Mouse (Mus musculus) left cerebral cortex, postnatal 10 days (tissue): Measurements from ENCODE around the gene Mad1l1. TPM values are rescaled to one million over a fixed set of nuclear protein-coding genes. Genes with fewer than 3 reads are reported as not detected.
A peak's percentile ranks its signal among the peaks of the same experiment; 100 is the strongest.

ENCODE experiments used
- DNase-seq, 2 experiments: peaks; one replicate each; pipeline ENCODE4 v3.0.0; 2021 to 2022; ENCODE audit warnings: low spot score in 2 of 2, mixed read lengths in 1 of 2; ENCODE audit errors: extremely low spot score in 1 of 2
- intact Hi-C: fragments of 180-260 bp; cut with DNase I; formaldehyde crosslinking; loops from one replicate; pipeline ENCODE4 v1.15.1; 2025
- total RNA-seq, 2 experiments: library from RNA; stranded (reverse); gene quantifications; 2 replicates each; pipeline ENCODE4 v1.2.3; 2021

Mad1l1 gene
- total RNA-seq, 2 experiments from 2014 or later = 23.8 to 24.4 TPM

GRCm38 (mm10) chr5:140268396-140268795 is 53.0 kb downstream of the Mad1l1 start:
- DNase-seq = no peak
- intact Hi-C loops = no loop called here

DNA sequence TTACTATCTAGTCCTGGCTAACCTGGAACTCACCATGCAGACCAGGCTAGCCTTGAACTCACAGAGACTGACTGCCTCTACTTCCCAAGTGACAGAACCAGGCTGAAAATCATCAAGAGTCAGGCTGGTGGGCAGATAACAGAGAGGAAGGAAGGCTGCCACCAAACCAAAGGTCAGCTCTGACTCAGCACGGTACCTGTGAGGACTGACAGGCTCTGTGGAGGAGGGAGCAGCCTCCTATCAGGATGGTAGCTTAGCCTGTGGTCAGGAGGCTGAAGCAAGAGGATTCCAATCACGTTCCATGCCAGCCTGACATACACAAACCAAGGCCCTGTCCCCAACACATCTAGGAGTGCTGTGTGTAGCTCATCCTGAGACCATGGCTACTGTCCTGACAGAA is 54.3 kb downstream of the Mad1l1 start:
- intact Hi-C loops = no loop called here
- DNase-seq = no peak

GRCm38 (mm10) chr5:140264825-140265575 is 56.4 kb downstream of the Mad1l1 start:
- DNase-seq = peak in 1 of 2 experiments; percentile 41
- intact Hi-C loops = no loop called here

DNA sequence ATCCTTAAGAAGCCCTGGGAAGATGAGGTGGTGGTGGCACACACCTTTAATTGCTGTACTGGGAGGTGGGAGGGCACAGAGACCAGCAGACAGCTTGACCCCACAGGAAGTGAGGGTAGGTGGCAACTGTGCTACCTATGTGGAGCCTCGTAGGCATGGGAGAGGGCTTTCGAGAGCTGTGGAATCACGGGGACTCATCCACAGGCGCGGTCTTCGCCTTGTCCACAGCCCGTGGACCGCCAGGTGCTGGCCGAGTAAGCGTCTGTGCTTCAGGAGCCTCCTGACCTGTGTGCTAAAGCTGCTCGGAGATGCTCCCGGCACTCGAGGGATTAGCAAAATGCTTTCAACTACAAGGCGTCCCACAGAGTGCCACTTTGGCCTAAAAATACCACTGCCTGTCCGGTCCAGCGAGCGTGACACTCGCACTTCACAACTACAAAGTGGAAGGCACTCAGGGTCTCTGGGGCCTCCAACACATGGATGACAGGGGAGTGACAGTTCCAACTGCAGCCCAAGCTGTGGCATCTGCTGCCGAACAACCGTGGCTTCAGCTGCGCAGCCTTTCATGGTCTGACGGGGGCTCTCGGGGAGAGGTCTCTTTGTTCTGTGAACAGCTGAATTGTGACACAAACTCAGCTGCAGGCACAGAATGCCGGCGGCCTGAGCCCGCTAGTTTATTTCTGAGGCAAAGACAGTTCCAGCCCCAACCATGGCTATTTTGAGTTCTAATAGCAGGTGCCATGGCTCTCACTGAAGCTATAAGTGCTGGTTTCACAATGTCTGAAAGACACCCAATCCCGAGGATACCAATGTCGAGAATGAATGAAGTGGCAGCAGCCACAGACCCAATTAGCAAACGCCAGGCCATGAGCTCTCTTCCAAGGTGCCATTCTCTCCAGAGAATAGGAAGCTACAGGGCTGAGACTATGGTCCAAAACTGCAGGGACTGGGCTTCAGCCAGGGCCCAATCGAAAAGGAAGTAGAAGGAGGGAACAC is 57.3 kb downstream of the Mad1l1 start:
- intact Hi-C loops = no loop called here
- peak in 1 of 2 experiments; percentile 40 for DNase-seq

DNA sequence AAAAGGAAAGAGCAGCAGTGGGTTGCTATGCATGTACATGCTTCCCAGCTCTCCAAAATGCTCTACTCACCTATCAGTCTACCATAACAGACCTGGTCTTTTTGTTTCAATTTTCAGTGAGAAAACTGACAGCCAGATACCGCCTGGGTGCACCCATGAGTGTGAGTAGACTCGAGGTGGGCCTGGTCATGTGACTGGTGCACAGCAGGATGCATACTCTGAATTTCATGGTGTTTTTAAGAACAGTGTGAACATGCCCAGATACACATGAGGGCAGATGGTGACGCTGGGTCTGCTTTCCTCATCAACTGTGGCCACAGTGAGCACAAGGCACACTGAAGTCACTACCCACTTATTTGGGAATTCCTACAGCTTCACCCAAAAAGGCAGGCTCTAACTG is 59.0 kb downstream of the Mad1l1 start:
- DNase-seq = no peak
- intact Hi-C loops = no loop called here

- intact Hi-C loops = no loop called here
- no peak for DNase-seq
These were observed 60.0 kb downstream of the Mad1l1 start for GRCm38 (mm10) chr5:140261313-140261712.

- intact Hi-C loops = no loop called here
- DNase-seq = no peak
These were observed 62.7 kb downstream of the Mad1l1 start for GRCm38 (mm10) chr5:140258633-140259032.

GRCm38 (mm10) chr5:140258035-140258434 is 63.3 kb downstream of the Mad1l1 start:
- intact Hi-C loops = no loop called here

DNA sequence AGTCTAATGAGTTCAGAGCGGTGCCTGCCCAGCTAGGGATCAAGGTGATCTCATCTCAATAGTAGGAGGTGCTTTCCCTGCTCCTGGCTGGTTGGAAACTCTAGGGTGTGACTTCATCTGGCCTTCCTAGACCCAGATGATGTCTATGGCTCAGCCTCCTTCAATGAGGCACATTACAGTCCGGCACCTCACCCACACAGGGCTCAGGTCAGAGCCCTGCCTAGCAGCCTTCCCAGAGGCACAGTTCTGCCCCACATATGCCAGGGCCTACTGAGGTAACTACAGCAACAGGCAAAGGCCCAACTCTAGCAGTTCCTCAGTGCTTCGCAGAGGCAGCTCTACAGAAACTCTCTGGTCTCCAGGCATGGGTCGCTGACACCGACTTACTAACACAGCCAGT is 63.9 kb downstream of the Mad1l1 start:
- intact Hi-C loops = no loop called here
- no peak for DNase-seq

More at GRCm38 (mm10) chr5:140258035-140258434, 63.3 kb downstream of the Mad1l1 start:
- DNase-seq = no peak

DNA sequence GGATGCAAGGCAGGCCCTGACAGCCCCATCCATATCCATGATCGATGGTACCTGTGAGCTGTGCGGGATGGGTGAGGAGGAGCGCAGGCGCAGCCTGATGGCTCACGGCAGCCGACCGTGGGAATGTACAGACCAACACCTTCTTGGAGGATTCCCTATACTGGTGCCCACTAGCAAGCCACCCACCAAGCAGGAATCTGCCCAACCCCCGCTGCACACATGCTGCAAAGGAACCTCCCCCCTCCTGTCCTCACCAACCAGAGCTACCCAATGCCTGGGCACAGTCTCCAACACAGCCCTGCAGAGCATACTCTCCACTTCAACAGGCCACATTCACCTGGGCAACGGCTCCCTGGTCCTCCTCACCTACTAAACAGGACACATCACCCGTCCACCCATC is 64.7 kb downstream of the Mad1l1 start:
- intact Hi-C loops = no loop called here

GRCm38 (mm10) chr5:140255265-140255664 is 66.1 kb downstream of the Mad1l1 start:
- intact Hi-C loops = no loop called here
- no peak for DNase-seq

More for the DNA sequence above, 64.7 kb downstream of the Mad1l1 start:
- DNase-seq = peak in 1 of 2 experiments; percentile 43

GRCm38 (mm10) chr5:140254656-140255055 is 66.7 kb downstream of the Mad1l1 start:
- DNase-seq = no peak
- intact Hi-C loops = no loop called here

DNA sequence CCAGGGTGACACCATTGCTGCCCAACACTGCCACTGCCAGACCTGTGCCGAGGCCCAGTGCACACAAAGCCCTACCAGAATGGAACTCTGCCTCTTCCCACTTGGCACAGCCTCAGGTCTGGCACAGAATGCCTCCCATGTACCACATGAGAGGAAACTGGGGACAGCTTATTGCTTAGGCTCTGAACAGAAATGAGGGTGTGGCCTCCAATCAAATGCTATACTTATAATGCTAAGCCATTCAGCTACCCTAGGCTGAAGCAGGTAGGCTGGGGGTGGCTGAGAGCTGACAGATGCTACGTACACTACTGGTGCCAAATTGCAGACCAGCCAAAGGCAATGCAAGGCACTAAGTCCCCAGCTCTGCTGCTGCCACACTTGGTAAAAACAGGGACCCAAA is 69.4 kb downstream of the Mad1l1 start:
- no peak for DNase-seq
- intact Hi-C loops = no loop called here

DNA sequence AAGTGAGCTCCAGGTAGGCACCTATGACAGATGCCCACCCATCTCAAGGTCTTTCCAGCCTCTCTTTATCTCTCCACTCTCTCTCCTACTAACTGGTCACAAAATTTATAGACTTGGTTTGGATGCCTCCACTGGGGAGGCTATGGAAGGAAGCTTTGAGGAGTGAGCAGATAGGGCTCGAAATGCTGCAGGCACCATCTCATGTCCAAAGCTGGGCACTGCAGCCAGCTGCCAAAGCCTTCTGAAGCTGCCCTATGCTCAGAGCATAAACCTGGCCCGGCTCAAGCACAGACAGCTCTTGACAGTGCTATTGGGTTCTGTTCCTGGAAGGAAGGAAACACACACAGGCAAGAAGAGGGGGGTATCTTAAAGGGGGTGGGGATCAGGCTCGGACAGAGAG is 71.0 kb downstream of the Mad1l1 start:
- intact Hi-C loops = no loop called here
- peak in 1 of 2 experiments; percentile 45 for DNase-seq

DNA sequence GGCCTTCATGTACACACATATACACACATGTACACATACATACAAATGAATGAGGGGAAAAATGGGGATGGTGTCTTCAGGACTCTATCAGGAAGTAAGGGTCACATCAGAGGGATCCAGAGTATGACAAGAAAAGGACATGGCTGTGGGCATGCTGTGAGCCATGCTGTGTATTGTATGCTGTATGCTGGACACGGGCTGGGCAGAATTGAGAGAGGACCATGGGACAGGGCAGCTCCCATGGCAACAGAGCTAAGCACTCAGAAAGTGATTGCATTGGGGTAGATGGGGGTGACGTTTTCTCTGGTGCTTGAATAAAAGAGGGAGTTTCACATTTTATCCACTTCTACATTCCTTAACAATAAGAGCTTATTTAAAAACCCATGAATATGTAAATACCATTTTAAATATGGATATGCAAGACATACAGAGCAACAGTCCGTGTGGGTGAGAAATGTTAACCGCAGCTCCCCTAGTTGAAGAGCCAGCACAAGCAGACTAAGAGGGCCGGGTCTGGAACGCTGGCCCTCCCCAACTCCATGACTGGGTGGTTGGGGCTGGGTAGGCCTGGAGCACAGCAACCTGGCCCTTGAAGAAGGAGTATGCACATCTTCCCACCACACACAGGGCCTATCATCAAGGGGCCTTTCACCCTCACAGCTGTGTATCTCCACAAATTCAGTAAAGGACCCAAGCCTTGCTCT is 71.8 kb downstream of the Mad1l1 start:
- intact Hi-C loops = no loop called here
- no peak for DNase-seq

GRCm38 (mm10) chr5:140248101-140248500 is 73.3 kb downstream of the Mad1l1 start:
- intact Hi-C loops = no loop called here

DNA sequence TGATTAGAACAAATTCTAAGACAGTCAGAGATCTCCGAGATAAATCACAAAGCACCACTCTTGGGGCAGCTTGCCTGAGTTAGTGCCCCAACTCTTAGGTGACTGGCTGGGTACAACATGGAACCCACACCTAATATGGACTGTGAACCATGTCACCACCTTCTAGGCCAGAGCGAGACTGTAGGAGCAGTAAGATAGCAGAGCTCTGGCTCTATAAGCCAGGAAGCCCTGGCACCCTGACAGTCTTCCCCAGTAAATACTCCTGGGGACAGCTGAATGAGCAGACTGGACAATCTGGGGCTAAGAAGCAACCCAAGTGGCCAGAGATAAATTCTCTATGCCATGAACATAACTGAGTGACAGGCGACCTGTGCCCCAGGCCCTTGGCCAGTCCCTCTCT is 81.1 kb downstream of the Mad1l1 start:
- intact Hi-C loops = no loop called here
- no peak for DNase-seq

More at GRCm38 (mm10) chr5:140248101-140248500, 73.3 kb downstream of the Mad1l1 start:
- DNase-seq = no peak

- intact Hi-C loops = no loop called here
These were observed 82.5 kb downstream of the Mad1l1 start for GRCm38 (mm10) chr5:140238880-140239279.

DNA sequence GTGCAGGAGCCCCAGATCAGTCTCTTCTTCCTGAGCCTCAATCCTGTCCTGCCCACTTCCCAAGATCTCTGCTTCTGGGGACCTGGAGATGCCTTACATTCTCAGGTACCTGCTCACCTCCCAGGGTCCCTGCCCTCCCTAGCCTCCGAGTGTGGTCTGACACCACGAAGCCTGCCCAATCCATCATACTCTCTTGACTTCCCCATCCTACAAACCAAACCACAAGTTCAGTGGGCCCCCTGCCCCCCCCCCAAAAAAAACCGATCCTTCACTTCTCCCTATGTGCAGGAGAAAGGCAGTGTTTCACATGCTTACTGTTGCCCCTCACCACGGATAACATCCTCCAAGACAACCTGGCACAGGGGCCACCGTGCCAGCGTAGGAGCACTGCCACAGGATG is 90.5 kb downstream of the Mad1l1 start:
- intact Hi-C loops = no loop called here
- no peak for DNase-seq

More at GRCm38 (mm10) chr5:140238880-140239279, 82.5 kb downstream of the Mad1l1 start:
- DNase-seq = no peak
